Mouse (Mus musculus): Measurements from ENCODE around the gene Lsm10. TPM values are rescaled to one million over a fixed set of nuclear protein-coding genes. Genes with fewer than 3 reads are reported as not detected.

The Lsm10 gene
- total RNA-seq (2022) = 10 to 100 TPM; 14.3 to 17.5 (median 16.1) TPM

GRCm38 (mm10) chr4:126096464-126097111, at the start of gene Lsm10:
TSS of gene Lsm10 (plus strand) at chr4:126096623.
- peak; percentile 95 to 96 for DNase-seq (ENCODE audit: low spot score in 2 of 2)

- peak; percentile 71 to 82 for DNase-seq (ENCODE audit: low spot score in 2 of 2)
These were observed 49.4 kb upstream of the Lsm10 start, which contains the start of gene Mrps15 for GRCm38 (mm10) chr4:126046851-126047585. TSS of gene Mrps15 (plus strand) at chr4:126046925.

GRCm38 (mm10) chr4:126051617-126052016, 44.8 kb upstream of the Lsm10 start:
- peak; percentile 74 to 84 for DNase-seq (ENCODE audit: low spot score in 2 of 2)

- DNase-seq (ENCODE audit: low spot score in 2 of 2) = no peak
These were observed 39.0 kb upstream of the Lsm10 start for GRCm38 (mm10) chr4:126057207-126058133.

GRCm38 (mm10) chr4:126058134-126058996, 38.1 kb upstream of the Lsm10 start, which contains the start of gene Oscp1:
TSS of gene Oscp1 (plus strand) at chr4:126058565.
- DNase-seq (ENCODE audit: low spot score in 2 of 2) = peak; percentile 93 to 94

- peak; percentile 66 to 74 for DNase-seq (ENCODE audit: low spot score in 2 of 2)
These were observed 37.4 kb upstream of the Lsm10 start for GRCm38 (mm10) chr4:126058997-126059362.

- peak; percentile 20 to 37 for DNase-seq (ENCODE audit: low spot score in 2 of 2)
These were observed 33.6 kb upstream of the Lsm10 start for GRCm38 (mm10) chr4:126062856-126063255.

GRCm38 (mm10) chr4:126065241-126065640, 31.2 kb upstream of the Lsm10 start:
- peak; percentile 42 to 63 for DNase-seq (ENCODE audit: low spot score in 2 of 2)

GRCm38 (mm10) chr4:126067401-126068077, 28.9 kb upstream of the Lsm10 start:
- no peak for DNase-seq (ENCODE audit: low spot score in 2 of 2)

- DNase-seq (ENCODE audit: low spot score in 2 of 2) = no peak
These were observed 27.6 kb upstream of the Lsm10 start for GRCm38 (mm10) chr4:126068842-126069241.

- DNase-seq (ENCODE audit: low spot score in 2 of 2) = no peak
These were observed 18.6 kb upstream of the Lsm10 start for GRCm38 (mm10) chr4:126077833-126078232.

- no peak for DNase-seq (ENCODE audit: low spot score in 2 of 2)
These were observed 17.2 kb upstream of the Lsm10 start for GRCm38 (mm10) chr4:126079266-126079665.

GRCm38 (mm10) chr4:126081601-126082000, 14.8 kb upstream of the Lsm10 start:
- DNase-seq (ENCODE audit: low spot score in 2 of 2) = no peak

- no peak for DNase-seq (ENCODE audit: low spot score in 2 of 2)
These were observed 13.4 kb upstream of the Lsm10 start for GRCm38 (mm10) chr4:126083021-126083420.

- no peak for DNase-seq (ENCODE audit: low spot score in 2 of 2)
These were observed 12.0 kb upstream of the Lsm10 start for GRCm38 (mm10) chr4:126084382-126084781.

- peak; percentile 61 to 80 for DNase-seq (ENCODE audit: low spot score in 2 of 2)
These were observed 10.3 kb upstream of the Lsm10 start for GRCm38 (mm10) chr4:126085996-126086576.

GRCm38 (mm10) chr4:126090101-126090847, 6.1 kb upstream of the Lsm10 start:
- DNase-seq (ENCODE audit: low spot score in 2 of 2) = no peak

GRCm38 (mm10) chr4:126090848-126091124, 5.6 kb upstream of the Lsm10 start:
- DNase-seq (ENCODE audit: low spot score in 2 of 2) = no peak

- DNase-seq (ENCODE audit: low spot score in 2 of 2) = no peak
These were observed 4.5 kb upstream of the Lsm10 start for GRCm38 (mm10) chr4:126091873-126092272.

All from layer of hippocampus, adult 8-10 months (tissue).